Mouse (Mus musculus): Measurements from ENCODE around the gene Ccl4. TPM values are rescaled to one million over a fixed set of nuclear protein-coding genes. Genes with fewer than 3 reads are reported as not detected.

The Ccl4 gene
- polyA plus RNA-seq, 1 experiment: 1.7 TPM

GRCm38 (mm10) chr11:83658797-83659196 is 3.6 kb upstream of the Ccl4 start:
- Histone ChIP-seq H3K27me3 (replicated peaks) (peaks cover 24% of the 10 kb centered on the region), H3K36me3 (replicated peaks; ENCODE audit: low read length) (no peaks in the 10 kb centered on the region), H3K4me3 (replicated peaks) (no peak overlapping the region), H3K9me3 (no peaks in the 10 kb centered on the region), H3K4me1 (peaks cover 27% of the 10 kb centered on the region)
- TF ChIP-seq GATA1 (IDR thresholded peaks at IDR 0.05; ENCODE audit: borderline replicate concordance, low read length): no peak

GRCm38 (mm10) chr11:83663532-83663931 is 1.1 kb downstream of the Ccl4 start:
- Histone ChIP-seq H3K9me3 (no peaks in the 10 kb centered on the region), H3K4me3 (replicated peaks) (no peak overlapping the region), H3K4me1 (peaks cover 29% of the 10 kb centered on the region), H3K36me3 (replicated peaks; ENCODE audit: low read length) (no peaks in the 10 kb centered on the region), H3K27me3 (replicated peaks) (peaks cover 30% of the 10 kb centered on the region)
- TF ChIP-seq FLI1 (IDR thresholded peaks at IDR 0.05; ENCODE audit: low read length) (no peak), GATA1 (IDR thresholded peaks at IDR 0.05; ENCODE audit: borderline replicate concordance, low read length) (no peak)

GRCm38 (mm10) chr11:83671743-83672142 is 9.4 kb downstream of the Ccl4 start:
- no peak overlapping the region for H3K4me3 ChIP-seq (replicated peaks)
- H3K4me1 ChIP-seq: peaks cover 6% of the 10 kb centered on the region
- H3K36me3 ChIP-seq (replicated peaks; ENCODE audit: low read length): no peaks in the 10 kb centered on the region
- no peak for TF ChIP-seq FLI1 (IDR thresholded peaks at IDR 0.05; ENCODE audit: low read length)
- no peak for TF ChIP-seq GATA1 (IDR thresholded peaks at IDR 0.05; ENCODE audit: borderline replicate concordance, low read length)
- no peaks in the 10 kb centered on the region for H3K9me3 ChIP-seq
- H3K27me3 ChIP-seq (replicated peaks): peaks cover 21% of the 10 kb centered on the region

DNA sequence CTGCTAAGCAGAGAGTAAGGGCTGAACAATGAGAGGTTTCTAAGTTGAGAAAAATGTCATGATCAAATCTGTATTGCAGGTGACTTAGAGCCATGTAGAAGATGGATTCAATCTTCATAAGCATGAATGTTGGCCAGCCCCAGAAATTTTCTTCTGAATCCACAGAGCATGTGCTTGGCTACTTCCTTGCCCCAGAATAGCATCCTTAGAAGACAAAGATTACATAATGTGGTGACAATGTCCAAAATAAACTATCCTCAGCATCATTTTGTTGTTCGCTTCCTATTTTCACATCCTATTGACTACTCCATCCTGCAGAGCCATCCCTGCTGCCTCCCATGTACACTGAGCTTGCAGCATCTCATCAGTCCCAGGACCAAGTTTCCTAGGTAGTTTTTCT is 13.3 kb downstream of the Ccl4 start:
- Histone ChIP-seq H3K36me3 (replicated peaks; ENCODE audit: low read length) (no peaks in the 10 kb centered on the region), H3K27me3 (replicated peaks) (peaks cover 29% of the 10 kb centered on the region), H3K9me3 (no peaks in the 10 kb centered on the region), H3K4me3 (replicated peaks) (no peak overlapping the region), H3K4me1 (no peaks in the 10 kb centered on the region)
- TF ChIP-seq GATA1 (IDR thresholded peaks at IDR 0.05; ENCODE audit: borderline replicate concordance, low read length) (no peak), FLI1 (IDR thresholded peaks at IDR 0.05; ENCODE audit: low read length) (no peak)

GRCm38 (mm10) chr11:83689918-83690317 is 27.5 kb downstream of the Ccl4 start:
- Histone ChIP-seq H3K27me3 (replicated peaks) (peaks cover 50% of the 10 kb centered on the region), H3K4me3 (replicated peaks) (no peak overlapping the region), H3K4me1 (peaks cover 6% of the 10 kb centered on the region), H3K9me3 (peaks cover 8% of the 10 kb centered on the region), H3K36me3 (replicated peaks; ENCODE audit: low read length) (no peaks in the 10 kb centered on the region)
- no peak for TF ChIP-seq FLI1 (IDR thresholded peaks at IDR 0.05; ENCODE audit: low read length)
- TF ChIP-seq GATA1 (IDR thresholded peaks at IDR 0.05; ENCODE audit: borderline replicate concordance, low read length): no peak

DNA sequence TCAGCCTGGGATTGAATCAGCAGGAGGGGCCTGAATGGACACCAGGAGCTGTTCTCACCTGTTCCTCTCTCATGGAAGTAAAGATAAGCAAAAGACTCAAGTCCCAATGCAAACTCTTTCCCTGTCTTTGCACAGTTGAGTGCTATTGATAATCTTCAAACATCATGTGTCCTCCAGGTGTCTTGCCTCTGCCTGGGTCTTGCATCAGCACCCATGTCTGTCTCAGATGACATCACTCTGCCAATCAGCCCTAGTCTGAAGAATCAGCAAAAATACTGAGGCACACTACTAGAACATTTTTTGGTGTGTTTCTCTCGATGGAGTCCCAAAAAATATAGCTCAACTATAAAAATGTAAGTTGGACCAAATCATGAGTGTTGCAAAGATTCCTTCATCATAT is 29.6 kb downstream of the Ccl4 start:
- Histone ChIP-seq H3K36me3 (replicated peaks; ENCODE audit: low read length) (no peaks in the 10 kb centered on the region), H3K4me3 (replicated peaks) (no peak overlapping the region), H3K9me3 (peaks cover 8% of the 10 kb centered on the region), H3K27me3 (replicated peaks) (peaks cover 65% of the 10 kb centered on the region), H3K4me1 (peaks cover 6% of the 10 kb centered on the region)
- TF ChIP-seq FLI1 (IDR thresholded peaks at IDR 0.05; ENCODE audit: low read length): no peak
- no peak for TF ChIP-seq GATA1 (IDR thresholded peaks at IDR 0.05; ENCODE audit: borderline replicate concordance, low read length)

DNA sequence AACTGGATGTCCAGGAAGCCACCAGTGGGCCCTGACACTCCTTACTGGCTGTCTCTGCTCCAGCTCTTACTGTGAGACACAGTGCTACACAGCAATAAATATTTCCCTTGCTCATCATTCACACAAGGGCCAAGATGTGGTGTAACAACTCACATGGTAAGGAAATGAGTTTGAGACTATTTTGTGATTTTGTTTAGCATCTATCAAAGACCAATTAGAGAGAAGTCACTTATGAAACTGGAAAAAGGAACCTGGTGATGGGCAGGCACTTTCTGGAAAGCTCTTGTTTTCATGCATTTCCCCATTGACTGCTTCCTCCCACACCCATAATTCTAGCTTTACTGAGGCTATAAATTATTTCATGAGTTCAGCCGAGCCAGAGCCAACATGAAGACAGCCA is 41.3 kb downstream of the Ccl4 start, which contains the start of gene Wfdc17:
Gene Wfdc17, plus strand, starts transcription at position 287 of the 400 bp plus-strand sequence.
- no peaks in the 10 kb centered on the region for H3K9me3 ChIP-seq
- peaks cover 33% of the 10 kb centered on the region for H3K4me1 ChIP-seq
- no peaks in the 10 kb centered on the region for H3K36me3 ChIP-seq (replicated peaks; ENCODE audit: low read length)
- TF ChIP-seq GATA1 (IDR thresholded peaks at IDR 0.05; ENCODE audit: borderline replicate concordance, low read length) (no peak), FLI1 (IDR thresholded peaks at IDR 0.05; ENCODE audit: low read length) (no peak)
- peaks cover 38% of the 10 kb centered on the region for H3K27me3 ChIP-seq (replicated peaks)
- H3K4me3 ChIP-seq (replicated peaks): no peak within 1 kb of the TSS

DNA sequence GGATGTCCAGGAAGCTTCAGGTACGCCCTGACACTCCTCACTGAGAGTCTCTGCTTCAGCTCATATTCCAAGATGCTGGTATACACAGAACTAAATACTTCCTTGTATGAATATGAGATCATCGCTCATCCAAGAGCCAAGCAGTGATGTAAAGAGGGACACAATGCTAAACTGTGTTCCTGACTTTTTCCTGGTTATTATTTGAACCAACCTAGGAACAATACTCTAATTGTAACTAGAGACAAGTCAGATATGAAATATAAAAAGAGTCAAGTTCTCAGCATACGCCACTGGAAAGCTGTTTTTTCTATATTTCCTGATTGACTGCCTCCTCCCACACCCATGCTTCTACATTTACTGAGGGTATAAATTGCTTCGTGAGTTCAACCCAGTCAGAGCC is 46.3 kb downstream of the Ccl4 start, which contains the start of gene Wfdc18:
Gene Wfdc18, plus strand, starts transcription at position 301 of the 400 bp plus-strand sequence.
- no peaks in the 10 kb centered on the region for H3K9me3 ChIP-seq
- H3K4me3 ChIP-seq (replicated peaks): no peak within 1 kb of the TSS
- TF ChIP-seq GATA1 (IDR thresholded peaks at IDR 0.05; ENCODE audit: borderline replicate concordance, low read length) (no peak), FLI1 (IDR thresholded peaks at IDR 0.05; ENCODE audit: low read length) (no peak)
- peaks cover 44% of the 10 kb centered on the region for H3K27me3 ChIP-seq (replicated peaks)
- peaks cover 6% of the 10 kb centered on the region for H3K4me1 ChIP-seq
- H3K36me3 ChIP-seq (replicated peaks; ENCODE audit: low read length): no peaks in the 10 kb centered on the region

- no peaks in the 10 kb centered on the region for H3K9me3 ChIP-seq
- no peak overlapping the region for H3K4me3 ChIP-seq (replicated peaks)
- TF ChIP-seq GATA1 (IDR thresholded peaks at IDR 0.05; ENCODE audit: borderline replicate concordance, low read length) (no peak), FLI1 (IDR thresholded peaks at IDR 0.05; ENCODE audit: low read length) (no peak)
- H3K27me3 ChIP-seq (replicated peaks): peaks cover 39% of the 10 kb centered on the region
- H3K36me3 ChIP-seq (replicated peaks; ENCODE audit: low read length): no peaks in the 10 kb centered on the region
- H3K4me1 ChIP-seq: no peaks in the 10 kb centered on the region
Observed at GRCm38 (mm10) chr11:83709683-83710082, 47.3 kb downstream of the Ccl4 start.

DNA sequence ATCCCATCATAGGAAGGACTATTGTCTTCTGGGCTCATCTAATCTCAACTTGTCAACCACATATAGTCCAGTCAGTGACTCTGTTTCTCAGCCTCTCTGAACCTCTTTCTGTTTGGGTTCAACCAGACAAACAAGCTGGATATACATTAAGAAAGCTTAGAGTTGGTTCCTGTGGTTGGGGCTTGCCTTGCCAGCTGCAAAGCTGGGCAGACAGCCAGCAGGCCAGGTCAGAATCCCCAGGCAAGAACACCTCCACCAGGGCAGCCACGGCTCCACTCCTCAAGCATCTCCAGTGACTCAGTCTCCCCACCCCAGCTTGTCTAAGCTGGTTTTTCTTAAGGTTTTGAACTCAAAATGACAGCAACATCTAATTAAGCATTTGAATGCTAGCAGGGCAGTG is 50.3 kb downstream of the Ccl4 start:
- H3K36me3 ChIP-seq (replicated peaks; ENCODE audit: low read length): no peaks in the 10 kb centered on the region
- no peaks in the 10 kb centered on the region for H3K4me1 ChIP-seq
- peaks cover 34% of the 10 kb centered on the region for H3K27me3 ChIP-seq (replicated peaks)
- no peak for TF ChIP-seq FLI1 (IDR thresholded peaks at IDR 0.05; ENCODE audit: low read length)
- no peak for TF ChIP-seq GATA1 (IDR thresholded peaks at IDR 0.05; ENCODE audit: borderline replicate concordance, low read length)
- no peak overlapping the region for H3K4me3 ChIP-seq (replicated peaks)
- H3K9me3 ChIP-seq: no peaks in the 10 kb centered on the region

GRCm38 (mm10) chr11:83713925-83714324 is 51.5 kb downstream of the Ccl4 start:
- no peak overlapping the region for H3K4me3 ChIP-seq (replicated peaks)
- TF ChIP-seq FLI1 (IDR thresholded peaks at IDR 0.05; ENCODE audit: low read length) (no peak), GATA1 (IDR thresholded peaks at IDR 0.05; ENCODE audit: borderline replicate concordance, low read length) (no peak)
- H3K27me3 ChIP-seq (replicated peaks): peaks cover 33% of the 10 kb centered on the region
- H3K4me1 ChIP-seq: no peaks in the 10 kb centered on the region
- no peaks in the 10 kb centered on the region for H3K36me3 ChIP-seq (replicated peaks; ENCODE audit: low read length)
- no peaks in the 10 kb centered on the region for H3K9me3 ChIP-seq

Other genes with a start within 250 kb of the Ccl4 start
- not detected in 2 replicates for gene Gas2l2, start 233.1 kb upstream of the Ccl4 start, polyA plus RNA-seq (2012; ENCODE audit: insufficient read depth, low replicate concordance)
- gene 1700020L24Rik, start 224.9 kb upstream of the Ccl4 start, polyA plus RNA-seq (2012; ENCODE audit: insufficient read depth, low replicate concordance): 2.3 TPM in 1 of 2 replicates, not detected in the other
- 1.3 TPM in 1 of 2 replicates, not detected in the other for gene Mmp28, start 199.5 kb upstream of the Ccl4 start, polyA plus RNA-seq (2012; ENCODE audit: insufficient read depth, low replicate concordance)
- gene Taf15, start 189.5 kb upstream of the Ccl4 start, polyA plus RNA-seq (2012; ENCODE audit: insufficient read depth, low replicate concordance): 8.7 and 97.3 TPM in 2 replicates
- gene Heatr9, start 140.4 kb upstream of the Ccl4 start, polyA plus RNA-seq (2012; ENCODE audit: insufficient read depth, low replicate concordance): not detected in 2 replicates
- gene Ccl5, start 132.1 kb upstream of the Ccl4 start, polyA plus RNA-seq (2012; ENCODE audit: insufficient read depth, low replicate concordance): 10.7 TPM in 1 of 2 replicates, not detected in the other
- 2.4 TPM in 1 of 2 replicates, not detected in the other for gene Ccl9, start 83.9 kb upstream of the Ccl4 start, polyA plus RNA-seq (2012; ENCODE audit: insufficient read depth, low replicate concordance)
- 26.0 TPM in 1 of 2 replicates, not detected in the other for gene Ccl6, start 69.5 kb upstream of the Ccl4 start, polyA plus RNA-seq (2012; ENCODE audit: insufficient read depth, low replicate concordance)
- not detected in 2 replicates for gene Rpl9-ps1, start 17.0 kb upstream of the Ccl4 start, polyA plus RNA-seq (2012; ENCODE audit: insufficient read depth, low replicate concordance)
- gene Ccl3, start 13.2 kb upstream of the Ccl4 start, polyA plus RNA-seq (2012; ENCODE audit: insufficient read depth, low replicate concordance): 7.9 TPM in 1 of 2 replicates, not detected in the other
- not detected in 2 replicates for gene Wfdc17, start 41.4 kb downstream of the Ccl4 start, polyA plus RNA-seq (2012; ENCODE audit: insufficient read depth, low replicate concordance)
- not detected in 2 replicates for gene Wfdc18, start 46.4 kb downstream of the Ccl4 start, polyA plus RNA-seq (2012; ENCODE audit: insufficient read depth, low replicate concordance)
- not detected in 2 replicates for gene Wfdc21, start 84.4 kb downstream of the Ccl4 start, polyA plus RNA-seq (2012; ENCODE audit: insufficient read depth, low replicate concordance)
- 3.5 and 4.0 TPM in 2 replicates for gene Heatr6, start 91.1 kb downstream of the Ccl4 start, polyA plus RNA-seq (2012; ENCODE audit: insufficient read depth, low replicate concordance)
- not detected in 2 replicates for gene Hnf1b, start 187.5 kb downstream of the Ccl4 start, polyA plus RNA-seq (2012; ENCODE audit: insufficient read depth, low replicate concordance)

All from megakaryocyte, embryonic 14.5 days (primary cell).